Mouse (Mus musculus) heart, embryonic 14.5 days (tissue): ENCODE measurements at regions not wholly inside any gene's neighbourhood (a gene's known extent, or its start where the extent isn't known, plus 50 kb on each side); places are given as distances from the start of the nearest gene placed in this dataset.

Source experiments
- ATAC-seq: fragments of 200-750 bp; cut with Nextera tagmentation; 2 replicates; pipeline ENCODE4 v1.8.0; 2017; ENCODE audit warnings: low read depth, moderate TSS enrichment; ENCODE audit not compliant: insufficient number of reproducible peaks, insufficient read depth, low FRiP score
- H3K27ac ChIP-seq, 2 experiments: fragments of 200-500 bp in 1 of 2; fragments of 300-500 bp in 1 of 2; sonication (generic) in 1 of 2; replicated peaks in 1 of 2; 2 replicates each; pipeline ENCODE4 v1.5.1; 2012 to 2014; ENCODE audit warnings: low read depth in 2 of 2, low read length in 2 of 2, control low read depth in 1 of 2, mild to moderate bottlenecking in 1 of 2, mixed read lengths in 1 of 2; ENCODE audit not compliant: control insufficient read depth in 1 of 2, insufficient read depth in 1 of 2
- H3K27me3 ChIP-seq: fragments of 300-500 bp; sonication (generic); 2 replicates; pipeline ENCODE4 v1.6.1; 2014; ENCODE audit warnings: mild to moderate bottlenecking, low read length, control low read depth; ENCODE audit not compliant: control insufficient read depth, insufficient read depth
- H3K36me3 ChIP-seq: fragments of 300-500 bp; sonication (generic); 2 replicates; pipeline ENCODE4 v1.6.1; 2014; ENCODE audit warnings: mild to moderate bottlenecking, control low read depth, low read length, mixed read lengths; ENCODE audit not compliant: control insufficient read depth, insufficient read depth
- H3K4me1 ChIP-seq, 2 experiments: fragments of 200-500 bp in 1 of 2; fragments of 300-500 bp in 1 of 2; sonication (generic) in 1 of 2; 2 replicates each; pipeline ENCODE4 v1.6.1; 2012 to 2014; ENCODE audit warnings: low read length in 2 of 2, control low read depth in 1 of 2, mixed read lengths in 1 of 2; ENCODE audit not compliant: control insufficient read depth in 2 of 2, insufficient read depth in 2 of 2
- H3K4me2 ChIP-seq: fragments of 300-500 bp; sonication (generic); 2 replicates; pipeline ENCODE4 v1.6.1; 2014; ENCODE audit warnings: mild to moderate bottlenecking, low read length
- H3K4me3 ChIP-seq, 2 experiments: fragments of 200-500 bp in 1 of 2; fragments of 300-500 bp in 1 of 2; sonication (generic) in 1 of 2; 2 replicates each; pipeline ENCODE4 v1.5.1; 2012 to 2014; ENCODE audit warnings: low read length in 2 of 2, mild to moderate bottlenecking in 2 of 2, control low read depth in 1 of 2, low read depth in 1 of 2, moderate library complexity in 1 of 2; ENCODE audit not compliant: control insufficient read depth in 1 of 2, insufficient read depth in 1 of 2
- H3K9ac ChIP-seq: fragments of 300-500 bp; sonication (generic); 2 replicates; pipeline ENCODE4 v1.6.1; 2014; ENCODE audit warnings: mild to moderate bottlenecking, low read length
- H3K9me3 ChIP-seq: fragments of 300-500 bp; sonication (generic); 2 replicates; pipeline ENCODE4 v1.6.1; 2016; ENCODE audit warnings: low read length, control low read depth; ENCODE audit not compliant: control insufficient read depth
- WGBS: fragments of 180-500 bp; shearing (Covaris S2); extraction: QIAGEN DNeasy Blood & Tissue Kit; methylation state at CpG from one replicate; pipeline ENCODE4 v1.1.7; 2014; 5-methylcytosine and 5-hydroxymethylcytosine counted together

DNA sequence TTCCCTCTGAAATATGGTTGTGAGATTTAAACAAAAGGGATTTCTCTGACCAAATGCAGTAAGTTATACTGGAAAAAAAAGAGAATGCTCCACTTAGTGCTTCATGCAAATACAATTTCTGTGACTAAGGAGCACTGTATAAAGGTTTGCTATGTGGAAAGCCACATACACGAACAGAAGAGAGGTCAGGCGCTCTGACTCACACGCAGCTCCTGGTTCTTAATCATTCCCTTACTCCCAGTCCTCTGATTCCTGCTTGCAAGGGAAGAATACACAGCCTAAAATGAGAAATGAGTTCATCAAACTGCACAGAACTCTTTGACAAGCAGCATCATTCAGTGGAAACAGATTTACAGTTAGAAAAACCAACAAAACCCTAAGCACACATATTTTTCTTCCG lies 406.8 kb downstream of the Gja1 start:
- no peak overlapping the region for H3K4me2 ChIP-seq
- no peak overlapping the region for H3K9ac ChIP-seq
- 84% methylated on average over 4 of the region's 4 CpGs for WGBS
- H3K36me3 ChIP-seq: no peaks in the 10 kb centered on the region
- H3K4me1 ChIP-seq: no peaks in the 10 kb centered on the region
- no peak for ATAC-seq
- H3K27ac ChIP-seq: no peak overlapping the region
- no peaks in the 10 kb centered on the region for H3K9me3 ChIP-seq
- no peak overlapping the region for H3K4me3 ChIP-seq
- no peaks in the 10 kb centered on the region for H3K27me3 ChIP-seq

DNA sequence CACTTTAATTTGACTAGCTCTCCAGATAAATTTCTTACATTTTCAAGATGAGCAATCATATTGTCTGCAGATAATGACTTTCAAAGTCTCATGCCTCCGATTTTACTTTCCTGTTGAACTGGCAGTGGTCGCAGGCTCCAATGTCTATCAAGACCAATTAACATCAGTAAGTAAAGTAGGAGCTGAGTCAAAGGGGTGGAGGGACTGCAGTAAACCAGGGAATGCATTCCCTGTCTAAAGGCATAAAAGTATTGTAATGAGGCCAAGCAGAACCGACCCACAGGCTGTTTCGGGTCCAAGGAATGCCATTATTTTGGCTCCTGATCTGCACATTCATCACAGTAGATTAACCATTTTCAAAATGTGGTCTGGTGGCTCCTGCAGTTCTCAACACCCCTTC lies 411.0 kb downstream of the Gja1 start:
- H3K4me1 ChIP-seq: no peaks in the 10 kb centered on the region
- no peak overlapping the region for H3K27ac ChIP-seq
- H3K9ac ChIP-seq: no peak overlapping the region
- no peak for ATAC-seq
- H3K9me3 ChIP-seq: no peaks in the 10 kb centered on the region
- H3K4me2 ChIP-seq: no peak overlapping the region
- H3K4me3 ChIP-seq: no peak overlapping the region
- 80% methylated on average over 4 of the region's 4 CpGs for WGBS
- H3K36me3 ChIP-seq: no peaks in the 10 kb centered on the region
- no peaks in the 10 kb centered on the region for H3K27me3 ChIP-seq

DNA sequence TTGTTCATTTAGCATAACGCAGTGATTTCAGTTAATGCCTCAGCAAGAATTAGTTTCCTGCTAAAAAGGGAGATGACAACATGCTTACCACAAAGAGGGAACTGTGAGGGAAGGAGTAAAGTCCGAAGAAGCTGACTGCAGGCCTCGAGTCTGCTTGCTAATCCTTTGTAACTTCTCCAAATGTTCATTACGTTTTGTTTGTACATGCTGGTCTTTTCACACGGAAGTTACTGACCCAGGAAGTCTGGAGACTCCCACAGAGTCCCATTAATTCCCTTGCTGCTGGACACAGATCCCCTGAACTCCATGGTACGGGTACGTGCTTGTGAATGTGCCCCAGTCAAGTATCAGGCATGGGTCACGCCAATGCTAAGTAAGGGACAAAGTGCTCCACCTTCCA lies 415.9 kb downstream of the Gja1 start:
- WGBS: 72% methylated on average over 8 of the region's 8 CpGs

DNA sequence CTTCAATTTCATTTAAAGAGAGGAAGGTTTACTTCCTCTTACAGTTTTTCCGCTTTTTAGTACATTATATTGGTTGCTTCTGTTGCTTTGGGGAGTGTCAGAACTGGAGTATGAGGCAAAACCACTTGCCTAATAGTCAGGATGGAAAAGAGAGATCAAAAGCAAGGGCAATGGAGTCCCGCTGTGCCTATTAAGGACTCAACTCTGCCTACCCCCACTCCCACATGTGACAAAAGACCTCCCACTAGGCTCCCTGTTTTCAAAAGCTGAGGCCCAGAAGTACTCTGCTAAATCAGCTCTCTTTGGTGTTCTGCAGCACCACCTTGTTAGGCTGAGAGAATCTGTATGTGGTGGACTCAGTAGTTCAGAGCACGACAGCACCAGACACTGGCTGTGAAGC lies 418.3 kb downstream of the Gja1 start:
- no peak overlapping the region for H3K27ac ChIP-seq
- H3K4me2 ChIP-seq: no peak overlapping the region
- WGBS: 46% methylated on average over 3 of the region's 3 CpGs
- H3K4me3 ChIP-seq: no peak overlapping the region
- no peaks in the 10 kb centered on the region for H3K4me1 ChIP-seq
- no peaks in the 10 kb centered on the region for H3K36me3 ChIP-seq
- H3K27me3 ChIP-seq: no peaks in the 10 kb centered on the region
- H3K9ac ChIP-seq: no peak overlapping the region
- H3K9me3 ChIP-seq: no peaks in the 10 kb centered on the region
- ATAC-seq: no peak

More for the DNA sequence above, 415.9 kb downstream of the Gja1 start:
- Histone ChIP-seq H3K4me2 (no peak overlapping the region), H3K36me3 (no peaks in the 10 kb centered on the region), H3K4me3 (no peak overlapping the region), H3K9me3 (no peaks in the 10 kb centered on the region), H3K27me3 (no peaks in the 10 kb centered on the region), H3K4me1 (no peaks in the 10 kb centered on the region), H3K9ac (no peak overlapping the region), H3K27ac (no peak overlapping the region)
- ATAC-seq: no peak

DNA sequence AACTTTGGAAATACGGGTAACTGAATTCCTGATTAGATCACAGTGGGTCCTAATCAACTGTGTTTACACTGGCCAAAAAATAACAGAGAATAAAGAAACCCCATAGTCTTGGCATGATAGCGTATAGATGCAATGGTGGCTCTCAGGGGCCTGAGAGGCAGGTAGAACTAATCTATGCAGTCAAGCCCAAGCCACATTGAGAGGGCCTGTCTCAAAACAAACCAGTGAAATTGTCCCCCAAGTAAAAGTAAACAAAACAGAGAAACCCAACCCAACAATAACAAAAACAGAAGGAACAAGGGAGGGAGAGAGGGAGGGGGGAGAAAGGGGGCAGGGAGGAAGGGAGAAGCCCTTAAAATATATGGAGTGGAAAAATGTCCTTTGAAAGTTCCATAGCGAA lies 422.2 kb downstream of the Gja1 start:
- Histone ChIP-seq H3K9me3 (no peaks in the 10 kb centered on the region), H3K27ac (no peak overlapping the region), H3K4me3 (no peak overlapping the region), H3K36me3 (no peaks in the 10 kb centered on the region), H3K9ac (no peak overlapping the region), H3K4me1 (no peaks in the 10 kb centered on the region), H3K27me3 (no peaks in the 10 kb centered on the region), H3K4me2 (no peak overlapping the region)
- 70% methylated on average over 3 of the region's 3 CpGs for WGBS
- no peak for ATAC-seq

DNA sequence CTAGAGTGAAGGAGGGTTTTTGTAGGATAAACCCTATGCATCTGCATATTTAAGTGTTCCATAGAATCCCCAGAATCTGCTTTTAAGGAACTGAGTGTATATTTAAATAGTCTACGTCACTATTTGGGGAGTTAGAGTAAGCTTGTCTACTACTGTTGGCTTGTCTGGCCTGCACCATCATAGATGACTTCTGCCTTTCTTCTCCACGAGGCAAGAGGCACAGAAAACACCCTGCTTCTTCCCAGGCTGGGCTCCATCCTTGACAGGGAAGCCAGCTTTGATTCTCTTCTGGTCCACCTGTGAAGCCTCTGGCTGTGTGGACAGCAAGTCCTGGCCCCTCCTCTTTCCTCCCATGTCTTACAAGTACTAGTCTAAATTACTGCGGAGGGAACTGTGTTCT lies 422.6 kb downstream of the Gja1 start:
- 55% methylated on average over 3 of the region's 3 CpGs for WGBS
- Histone ChIP-seq H3K4me3 (no peak overlapping the region), H3K9ac (no peak overlapping the region), H3K27ac (no peak overlapping the region), H3K36me3 (no peaks in the 10 kb centered on the region), H3K27me3 (no peaks in the 10 kb centered on the region), H3K9me3 (no peaks in the 10 kb centered on the region), H3K4me2 (no peak overlapping the region), H3K4me1 (no peaks in the 10 kb centered on the region)
- ATAC-seq: no peak

DNA sequence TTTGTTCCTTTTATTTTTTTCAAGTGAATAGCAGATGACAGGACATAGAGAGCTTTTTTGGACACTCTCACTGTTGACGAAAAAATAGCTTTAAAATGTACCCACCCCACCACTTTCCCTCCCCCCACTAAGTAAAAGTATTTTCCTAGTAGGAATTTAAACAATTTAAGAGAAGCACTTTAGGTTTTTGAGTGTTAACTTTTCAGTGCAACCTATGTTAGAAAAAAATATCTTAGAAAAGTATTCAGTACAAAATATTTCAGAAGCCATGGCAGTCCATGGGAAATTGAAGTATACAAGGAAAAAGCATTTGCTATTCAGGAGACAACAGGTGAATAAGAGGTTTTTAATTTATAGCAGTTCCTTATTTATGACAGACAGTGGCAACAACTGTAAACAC lies 431.9 kb downstream of the Gja1 start:
- H3K4me1 ChIP-seq: no peaks in the 10 kb centered on the region
- no peak overlapping the region for H3K9ac ChIP-seq
- no peak overlapping the region for H3K4me3 ChIP-seq
- no peaks in the 10 kb centered on the region for H3K27me3 ChIP-seq
- ATAC-seq: no peak
- no peaks in the 10 kb centered on the region for H3K36me3 ChIP-seq
- no peak overlapping the region for H3K27ac ChIP-seq
- H3K9me3 ChIP-seq: no peaks in the 10 kb centered on the region
- H3K4me2 ChIP-seq: no peak overlapping the region
- 79% methylated on average over 1 of the region's 1 CpGs for WGBS

DNA sequence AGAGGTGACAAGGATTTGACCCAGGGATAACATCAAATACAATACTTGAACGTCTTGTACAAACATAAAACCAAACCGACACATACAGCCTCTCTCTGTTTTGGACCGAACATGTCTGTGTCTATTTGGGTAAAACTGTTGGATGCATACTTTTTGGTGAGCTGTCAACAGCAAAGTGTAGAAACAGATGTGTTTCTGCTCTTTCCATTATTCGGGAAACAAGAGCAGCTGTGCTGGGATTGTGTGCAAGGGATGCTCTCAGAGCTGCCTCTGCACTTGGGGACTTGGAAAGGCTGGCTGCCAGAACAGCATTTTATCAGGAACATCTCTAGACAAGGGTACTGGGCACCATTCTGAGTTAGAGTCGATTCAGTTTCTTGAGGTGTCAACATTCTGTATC lies 445.0 kb downstream of the Gja1 start:
- Histone ChIP-seq H3K4me1 (no peaks in the 10 kb centered on the region), H3K4me2 (no peak overlapping the region), H3K36me3 (no peaks in the 10 kb centered on the region), H3K27ac (no peak overlapping the region), H3K4me3 (no peak overlapping the region), H3K9me3 (no peaks in the 10 kb centered on the region), H3K9ac (no peak overlapping the region), H3K27me3 (no peaks in the 10 kb centered on the region)
- WGBS: 46% methylated on average over 5 of the region's 5 CpGs
- no peak for ATAC-seq
